Mouse (Mus musculus) 416B (cell line): ENCODE measurements at regions not wholly inside any gene's neighbourhood (a gene's known extent, or its start where the extent isn't known, plus 50 kb on each side); places are given as distances from the start of the nearest gene placed in this dataset.
A peak's percentile ranks its signal among the peaks of the same experiment; 100 is the strongest.

Experiments used
- DNase-seq: peaks from one replicate; pipeline ENCODE4 v3.0.0; 2011; ENCODE audit warnings: low read depth

DNA sequence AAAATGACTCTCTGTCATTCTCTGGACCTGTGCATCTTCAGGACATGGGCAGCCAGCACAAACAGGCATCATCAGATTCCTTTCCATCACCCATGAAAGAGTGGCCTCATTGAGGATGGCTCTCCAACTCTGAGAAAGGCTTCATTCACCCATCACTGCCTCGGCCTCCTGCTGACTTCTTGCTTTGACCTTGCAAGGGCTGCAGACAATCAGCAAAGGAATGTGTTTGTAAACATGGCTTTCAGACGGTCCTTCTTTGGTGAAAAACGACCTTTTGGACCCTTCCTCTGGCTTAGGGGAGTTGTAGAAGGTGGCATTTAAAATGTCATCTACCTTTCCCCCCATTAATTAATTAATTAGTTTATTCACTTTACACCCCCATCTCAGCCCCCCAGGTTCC lies 134.3 kb downstream of the Moxd1 start:
- no peak for DNase-seq

DNA sequence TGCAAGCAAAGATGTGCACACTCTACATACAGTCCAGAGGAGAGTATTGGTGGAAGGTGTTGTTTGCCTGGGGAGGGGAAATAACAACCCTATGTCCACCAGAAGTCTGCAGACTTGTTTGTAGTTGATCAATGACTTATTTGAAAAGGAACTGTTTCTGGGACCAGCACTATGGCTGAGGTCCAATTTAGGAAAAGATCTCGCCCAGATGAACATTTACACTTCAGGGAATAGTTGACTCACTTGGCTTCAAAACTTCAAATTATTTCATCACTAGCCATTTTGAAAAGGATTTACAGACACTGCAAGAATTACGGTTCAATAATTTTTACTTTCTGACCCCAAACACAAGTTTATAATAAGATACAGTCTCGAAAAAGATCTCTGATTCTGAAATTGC lies 138.1 kb downstream of the Moxd1 start:
- DNase-seq: no peak

DNA sequence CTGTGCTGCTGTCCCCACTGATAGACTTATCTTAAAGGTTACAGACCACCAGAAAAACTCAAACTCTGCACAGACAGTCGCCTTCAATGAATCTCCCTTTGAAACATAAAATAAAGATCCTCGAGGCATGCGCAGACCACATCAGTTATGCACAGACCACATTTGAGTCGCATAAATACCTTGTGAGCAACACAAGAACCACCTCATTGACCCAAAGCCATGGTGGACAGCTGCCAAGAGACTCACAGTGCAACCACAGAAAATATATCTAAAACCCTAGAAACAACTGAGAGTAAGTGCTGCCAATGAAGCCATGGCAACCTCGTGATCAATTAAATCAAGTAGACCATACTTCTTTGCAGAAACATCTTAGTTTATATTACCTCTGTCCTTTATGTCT lies 142.1 kb downstream of the Moxd1 start:
- DNase-seq: no peak

DNA sequence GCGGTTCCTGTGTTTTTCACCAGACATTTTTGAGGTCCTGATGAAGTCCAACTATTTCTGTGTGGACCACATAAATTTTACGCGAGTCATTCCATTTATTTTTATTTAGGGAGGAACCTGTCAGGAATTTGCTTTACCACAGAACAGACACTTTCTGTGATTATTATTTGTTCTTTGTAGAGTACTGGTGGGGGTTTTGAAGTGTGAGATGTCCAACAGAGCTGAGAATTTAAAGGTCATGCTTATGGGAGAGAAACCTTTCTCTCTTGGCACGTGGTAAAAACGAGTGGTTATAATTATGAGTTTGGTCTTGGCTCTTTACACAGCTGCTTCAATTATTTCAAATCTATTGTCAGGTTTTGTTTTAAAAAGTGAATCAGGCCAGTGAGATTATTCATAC lies 143.7 kb downstream of the Moxd1 start:
- DNase-seq: no peak

DNA sequence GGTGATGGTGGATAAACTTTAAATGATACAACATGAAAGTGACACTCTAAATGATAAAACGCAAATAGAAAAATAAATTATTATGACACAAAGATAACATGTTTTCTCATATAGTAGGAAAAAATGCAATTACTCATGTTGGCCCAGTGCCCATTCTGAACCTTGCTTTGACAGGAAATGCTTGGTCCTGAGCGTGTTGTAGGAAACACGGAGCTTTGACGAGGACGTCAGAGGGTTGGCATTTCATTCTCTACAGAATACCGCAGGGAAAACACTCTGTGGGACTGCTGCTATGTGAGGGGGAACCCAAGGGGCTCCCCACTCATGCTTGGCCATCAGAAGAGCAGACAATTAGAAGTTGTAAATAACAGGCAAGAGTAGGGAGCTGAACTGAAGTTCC lies 150.6 kb downstream of the Moxd1 start:
- DNase-seq: no peak

DNA sequence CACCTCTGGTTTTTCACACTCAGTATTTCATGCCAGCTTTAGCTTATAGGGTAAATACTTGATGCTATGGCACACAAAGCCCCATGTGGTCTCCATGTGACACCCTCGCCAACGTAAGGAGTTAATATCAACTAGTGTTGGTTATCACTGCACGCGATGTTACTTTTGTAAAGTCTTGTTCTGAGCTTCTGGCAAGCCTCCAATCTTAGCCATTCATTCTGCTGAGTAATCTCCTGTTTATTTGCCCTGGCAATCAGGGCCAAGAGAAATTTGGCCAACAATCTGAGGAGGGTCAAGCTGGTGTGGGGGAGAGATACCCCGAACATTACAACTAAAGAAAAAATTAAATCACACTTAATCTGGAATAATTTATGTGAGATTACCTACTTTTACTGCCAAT lies 156.0 kb downstream of the Moxd1 start:
- DNase-seq: no peak

DNA sequence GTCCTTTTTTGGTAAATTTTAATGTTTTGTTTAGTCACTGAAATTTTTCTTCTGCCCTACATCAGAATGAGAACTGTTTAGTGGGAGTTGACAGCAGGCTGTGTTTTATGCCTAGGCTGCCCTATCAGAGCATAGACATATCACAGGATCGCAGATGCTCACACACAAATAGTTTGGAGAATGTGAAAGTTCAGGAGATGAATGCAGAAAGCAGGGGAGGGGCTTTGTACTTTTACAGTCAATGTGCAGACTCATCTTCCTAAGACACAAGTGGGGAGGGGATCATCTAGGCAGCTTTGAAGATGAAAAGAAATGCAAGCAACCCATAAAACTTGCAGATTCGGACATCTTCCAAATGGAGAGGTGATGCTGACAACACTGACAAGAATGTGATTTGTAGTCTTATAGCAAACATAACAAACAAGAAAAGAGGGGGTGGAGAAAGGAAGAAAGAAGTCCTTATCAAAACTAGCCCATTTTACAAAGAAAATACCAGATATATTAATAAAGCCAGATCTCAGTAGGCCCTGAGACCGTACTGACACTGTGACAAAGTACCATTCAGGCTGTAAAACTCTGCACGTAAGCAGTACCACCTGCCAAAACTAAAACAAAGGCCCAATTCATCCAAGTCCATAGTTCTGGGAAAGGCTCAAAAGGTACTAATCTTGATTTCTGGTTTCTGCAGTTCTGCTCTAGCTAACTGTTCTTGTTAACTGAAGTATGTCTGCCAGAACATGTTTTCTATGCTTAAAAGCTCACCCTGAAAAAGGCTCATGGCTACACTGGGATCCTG lies 157.4 kb downstream of the Moxd1 start:
- DNase-seq: no peak

DNA sequence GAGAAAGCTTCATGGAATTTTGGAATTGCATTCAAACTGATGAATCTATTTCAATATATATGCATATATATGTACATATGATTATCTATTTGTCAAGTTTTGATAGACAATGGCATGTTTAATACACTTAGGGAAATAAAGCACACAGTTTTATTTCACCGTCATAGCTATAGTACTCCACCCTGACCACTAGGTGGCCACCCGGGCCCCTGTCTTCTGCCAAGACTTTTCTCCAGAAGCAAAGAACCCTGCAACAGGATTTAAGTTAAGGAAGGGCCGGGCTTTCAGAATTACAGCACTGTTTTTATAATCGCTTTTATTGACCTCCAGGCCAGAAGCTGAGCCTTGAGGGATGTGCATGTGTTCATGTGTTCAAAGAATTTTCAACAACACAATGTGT lies 158.6 kb downstream of the Moxd1 start:
- peak; percentile 44 for DNase-seq

DNA sequence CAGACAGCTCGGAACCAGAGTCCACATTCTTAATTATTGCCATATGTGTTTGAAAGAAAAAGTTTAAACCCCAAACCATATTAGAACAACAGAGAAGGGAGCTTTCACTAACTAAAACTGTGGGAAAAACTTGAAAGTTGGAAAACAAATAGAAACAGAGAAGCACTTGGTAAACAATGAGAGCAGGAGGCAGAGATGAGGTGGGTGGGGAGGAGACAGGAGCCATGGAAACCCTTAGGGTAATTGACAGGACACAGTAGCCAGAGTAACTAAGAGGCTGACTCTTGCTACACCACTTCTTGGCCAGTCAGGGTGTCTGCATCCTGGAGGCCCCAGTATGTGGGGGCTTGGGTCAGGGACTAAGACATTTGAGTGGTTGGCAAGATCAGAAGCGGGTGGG lies 160.7 kb downstream of the Moxd1 start:
- no peak for DNase-seq

DNA sequence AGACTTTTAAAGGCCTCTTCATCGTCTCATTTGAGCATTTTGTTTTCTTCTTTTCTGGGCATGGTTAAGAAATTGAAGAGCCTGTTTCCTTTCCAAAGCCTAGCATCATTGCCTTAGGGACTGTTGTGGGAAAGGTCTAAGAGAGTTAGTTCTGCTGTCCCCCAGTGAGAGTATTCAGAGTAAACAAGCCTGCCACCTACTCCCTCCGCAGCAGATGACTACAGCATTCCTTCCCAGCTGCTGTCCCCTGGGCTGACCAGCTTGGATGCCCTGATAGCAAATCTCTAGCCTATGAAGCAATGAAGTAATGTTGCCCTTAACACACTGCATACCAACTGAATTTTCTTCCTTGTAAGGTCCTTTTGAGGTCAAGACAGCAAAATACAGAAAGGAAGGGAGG lies 164.9 kb downstream of the Moxd1 start:
- no peak for DNase-seq

DNA sequence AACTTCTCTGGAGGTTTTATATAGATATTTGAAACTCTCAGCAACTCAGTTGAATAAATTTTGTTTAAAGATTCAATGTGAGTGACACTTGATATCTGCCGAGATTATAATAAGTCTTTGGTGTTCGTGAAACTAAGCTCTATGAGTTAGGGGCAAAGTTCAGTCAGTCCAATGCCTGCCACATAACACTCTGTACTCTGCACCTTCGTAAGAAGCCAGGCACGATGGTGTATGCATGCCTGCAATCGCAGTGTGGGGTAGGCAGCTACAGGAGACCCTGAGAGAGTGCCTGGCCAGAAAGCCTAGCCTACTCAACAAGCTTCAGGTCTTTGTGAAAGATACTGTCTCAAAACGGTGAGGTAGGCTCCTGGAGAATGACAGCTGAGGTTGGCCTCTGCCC lies 167.7 kb downstream of the Moxd1 start:
- DNase-seq: no peak

DNA sequence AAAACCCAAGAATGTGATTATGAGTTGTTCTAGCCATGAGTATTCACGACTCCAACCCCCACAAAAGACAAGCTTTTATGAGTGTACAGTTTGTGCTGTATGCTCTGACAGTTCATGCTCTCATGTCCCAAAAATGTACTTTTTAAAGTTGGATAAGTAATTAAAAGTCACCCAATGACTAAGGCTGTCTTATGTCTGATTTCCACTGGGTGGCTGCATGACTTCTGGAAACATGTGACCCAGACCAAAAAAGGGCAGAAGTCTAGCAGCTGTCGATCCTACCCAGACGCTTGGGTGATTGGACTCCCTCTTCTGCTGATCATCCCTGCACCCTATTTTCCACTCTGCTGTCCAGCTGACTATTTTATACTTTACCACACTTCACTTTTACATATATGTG lies 168.7 kb downstream of the Moxd1 start:
- no peak for DNase-seq

DNA sequence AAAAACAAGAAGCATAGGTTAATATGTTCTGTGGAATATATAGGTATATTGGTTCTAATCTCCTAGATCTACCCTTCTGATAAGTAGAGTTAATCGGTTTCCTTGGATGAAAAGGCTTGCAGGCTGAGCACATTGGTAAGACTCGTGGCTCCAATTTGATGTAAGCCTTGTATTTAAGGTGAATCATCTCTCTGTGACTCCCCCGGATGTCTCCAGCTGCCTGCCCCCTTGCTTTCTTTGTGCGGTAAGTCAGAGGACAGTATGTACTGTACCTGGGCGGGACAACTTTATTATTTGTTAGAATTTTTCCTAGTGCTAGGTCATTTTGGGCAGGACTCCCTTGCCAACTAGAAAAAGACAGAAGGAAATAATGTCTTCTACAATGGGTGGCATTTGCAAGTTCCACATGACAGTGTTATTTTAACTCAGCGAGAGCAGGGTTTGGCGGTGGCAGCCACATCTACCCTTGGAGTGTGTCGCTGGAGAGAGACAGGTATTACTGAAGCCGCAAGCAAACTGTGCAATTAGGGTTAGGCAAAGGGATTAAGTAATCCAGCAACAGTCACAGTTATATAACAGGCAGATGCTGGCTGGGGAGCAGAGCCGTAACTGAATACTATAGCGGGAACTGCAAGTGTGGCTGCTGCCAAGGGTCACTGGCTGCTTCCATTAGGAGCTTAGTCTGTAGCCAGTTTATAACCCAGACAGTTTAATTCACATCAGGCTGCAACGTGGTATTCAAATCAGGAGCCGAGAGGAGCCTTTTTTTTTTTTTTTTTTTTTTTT lies 172.9 kb downstream of the Moxd1 start:
- DNase-seq: no peak

DNA sequence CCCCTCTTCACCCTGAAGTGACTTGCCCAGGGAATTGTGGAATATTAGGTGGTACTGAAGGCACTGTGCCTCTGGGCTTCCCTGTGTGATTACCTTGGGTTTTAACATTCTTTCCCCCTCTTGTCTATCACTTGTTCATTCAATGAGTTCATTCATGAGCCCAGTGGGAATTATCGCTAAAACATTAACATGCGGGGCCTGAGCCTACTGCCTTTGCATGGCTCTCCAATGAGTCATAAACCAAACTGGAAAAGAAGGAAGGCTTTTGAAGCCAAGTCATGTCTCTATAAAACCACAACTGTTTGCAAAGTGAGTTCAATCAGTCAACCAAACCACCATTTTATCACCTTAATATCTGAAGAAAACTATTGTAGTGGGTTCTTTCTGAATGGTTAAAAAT lies 173.8 kb downstream of the Moxd1 start:
- DNase-seq: peak; percentile 22

DNA sequence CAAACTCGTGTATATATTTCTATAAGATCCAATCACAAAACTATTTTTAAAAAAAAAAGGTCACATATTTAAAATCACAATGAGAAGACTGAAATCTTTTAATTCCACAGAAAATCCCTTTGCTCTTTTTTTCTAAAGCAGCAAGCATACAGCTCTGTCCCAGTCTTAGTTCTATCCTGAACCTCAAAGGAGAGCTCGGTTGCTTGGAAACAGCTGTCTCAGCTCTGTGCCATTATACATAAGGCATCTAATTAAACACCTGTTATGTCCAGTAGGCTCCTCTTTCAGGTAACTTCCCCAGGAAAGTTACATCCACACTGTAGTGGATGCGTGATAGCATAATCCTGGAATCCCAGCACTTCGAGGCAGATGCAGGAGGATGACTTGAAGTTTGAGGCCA lies 181.5 kb downstream of the Moxd1 start:
- no peak for DNase-seq

DNA sequence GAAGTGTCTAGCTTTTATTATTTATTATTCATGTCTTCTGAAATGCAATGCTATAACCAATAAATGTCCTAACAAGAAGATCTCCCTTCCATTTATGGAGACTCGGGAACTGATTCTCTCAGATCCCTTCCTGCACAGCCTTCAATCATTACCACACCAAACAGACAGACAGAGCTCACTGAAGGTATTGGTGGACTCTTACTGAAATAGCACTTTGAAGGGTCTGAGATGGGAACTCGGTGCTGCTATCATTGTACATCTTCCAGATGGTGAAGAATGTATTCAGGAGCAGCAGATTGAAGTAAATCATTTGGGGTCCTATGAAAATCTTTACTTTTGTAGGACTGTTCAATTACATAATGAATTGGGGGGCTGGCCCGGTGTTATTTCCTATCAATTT lies 183.6 kb downstream of the Moxd1 start:
- no peak for DNase-seq

DNA sequence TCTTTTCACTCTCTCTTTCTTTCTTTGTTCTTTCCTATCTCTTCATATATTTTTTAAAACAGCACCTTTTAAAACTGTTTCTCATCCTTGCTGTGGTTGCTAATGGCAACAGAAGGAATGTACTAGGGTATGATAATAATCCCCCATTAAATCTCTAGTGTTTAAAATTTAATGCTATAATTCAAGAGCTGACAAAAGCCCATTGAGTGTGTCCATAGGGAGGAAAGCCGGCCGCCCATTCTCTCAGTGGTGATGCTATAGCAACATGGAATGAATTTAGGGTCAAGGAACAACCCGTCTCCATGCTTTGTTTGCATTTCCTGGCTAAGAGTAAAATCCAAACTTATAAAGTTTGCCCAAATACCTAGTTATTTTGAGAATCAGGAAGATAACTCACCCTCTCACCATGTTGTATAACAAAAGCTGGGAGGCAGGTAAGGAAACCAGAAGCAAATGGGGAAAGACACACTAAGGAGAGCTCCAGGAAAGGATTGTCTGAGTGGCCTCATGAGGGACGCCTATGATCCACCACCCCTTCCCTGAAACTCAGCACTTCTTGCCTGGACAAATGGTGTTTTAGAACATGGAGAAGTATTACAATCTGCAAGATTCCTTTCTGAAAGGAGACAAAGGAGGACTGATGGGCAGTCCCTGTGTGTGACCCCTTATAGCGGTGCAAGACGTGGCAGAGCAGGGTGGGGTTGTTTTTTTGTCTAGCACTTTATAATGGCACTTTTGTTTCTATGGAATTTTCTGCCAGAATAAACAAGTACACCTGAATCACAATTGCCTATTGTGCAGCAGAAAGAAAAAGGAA lies 184.3 kb downstream of the Moxd1 start:
- DNase-seq: no peak

DNA sequence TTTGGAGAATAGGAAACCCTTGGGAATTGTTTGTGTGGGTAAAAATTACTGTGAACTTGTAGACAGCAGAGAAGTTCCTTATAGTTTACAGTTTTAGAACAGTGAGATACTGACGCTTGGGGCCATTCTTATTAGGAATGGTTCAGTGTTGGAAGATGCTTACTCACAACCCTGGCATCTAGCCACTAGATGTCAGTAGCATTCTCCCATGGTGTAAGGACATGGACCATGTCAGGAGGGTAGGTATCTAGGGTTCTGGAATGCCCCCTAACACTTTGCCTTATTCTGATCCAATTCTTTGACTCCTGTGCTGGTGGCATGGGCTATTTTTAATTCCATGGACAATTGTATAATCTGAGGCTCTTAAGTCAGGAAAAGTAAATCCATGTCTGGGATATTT lies 185.3 kb upstream of the Ccn2 start:
- peak; percentile 63 for DNase-seq

DNA sequence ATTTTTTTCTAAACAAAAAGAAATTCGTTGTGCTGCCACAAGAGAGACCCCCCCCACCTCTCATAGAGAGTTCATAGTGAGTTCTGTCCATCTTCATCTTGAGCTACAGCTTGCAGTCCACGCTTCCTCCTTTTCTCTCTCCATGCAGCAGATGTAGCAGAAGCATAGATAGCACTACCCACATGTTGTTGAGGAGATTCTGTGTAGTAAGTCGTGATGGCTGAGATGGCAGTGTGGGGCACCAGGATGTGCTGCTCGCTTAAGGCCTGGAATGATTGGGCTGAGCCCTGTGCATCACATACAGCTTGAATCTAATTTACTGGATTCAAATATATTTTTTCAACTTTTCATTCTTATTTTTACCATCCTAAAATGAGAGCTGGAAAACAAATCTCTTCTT lies 184.4 kb upstream of the Ccn2 start:
- DNase-seq: no peak

DNA sequence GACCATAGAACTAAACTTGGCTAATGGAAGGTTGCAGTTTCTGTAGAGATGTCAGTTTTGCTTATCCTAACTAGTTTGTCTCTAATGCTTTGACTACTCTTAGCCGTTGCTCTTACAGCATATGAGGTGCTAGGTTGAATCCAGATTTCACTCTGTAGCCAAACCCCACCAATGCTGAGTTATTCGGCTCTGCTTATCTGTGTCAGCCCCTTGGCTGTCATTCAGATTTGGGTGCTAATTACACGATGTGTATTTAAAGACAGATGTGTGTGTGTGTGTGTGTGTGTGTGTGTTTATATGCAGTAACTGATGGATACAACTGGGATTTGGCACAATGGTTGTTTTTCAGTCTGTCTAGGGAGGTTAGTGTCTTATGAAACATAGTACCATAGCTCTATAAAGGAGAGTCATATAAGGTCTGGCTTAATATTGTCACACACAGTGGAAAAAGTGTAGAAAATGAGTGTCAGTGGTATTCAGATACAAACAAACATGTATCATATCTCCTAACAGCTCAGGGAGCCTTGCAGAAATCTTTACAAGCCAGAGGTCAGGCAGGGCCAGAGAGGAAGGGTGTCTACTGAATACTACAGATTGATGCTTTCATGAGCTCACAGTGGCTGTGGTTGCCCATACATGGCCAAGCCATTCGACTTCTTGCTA lies 172.6 kb upstream of the Ccn2 start:
- DNase-seq: no peak

DNA sequence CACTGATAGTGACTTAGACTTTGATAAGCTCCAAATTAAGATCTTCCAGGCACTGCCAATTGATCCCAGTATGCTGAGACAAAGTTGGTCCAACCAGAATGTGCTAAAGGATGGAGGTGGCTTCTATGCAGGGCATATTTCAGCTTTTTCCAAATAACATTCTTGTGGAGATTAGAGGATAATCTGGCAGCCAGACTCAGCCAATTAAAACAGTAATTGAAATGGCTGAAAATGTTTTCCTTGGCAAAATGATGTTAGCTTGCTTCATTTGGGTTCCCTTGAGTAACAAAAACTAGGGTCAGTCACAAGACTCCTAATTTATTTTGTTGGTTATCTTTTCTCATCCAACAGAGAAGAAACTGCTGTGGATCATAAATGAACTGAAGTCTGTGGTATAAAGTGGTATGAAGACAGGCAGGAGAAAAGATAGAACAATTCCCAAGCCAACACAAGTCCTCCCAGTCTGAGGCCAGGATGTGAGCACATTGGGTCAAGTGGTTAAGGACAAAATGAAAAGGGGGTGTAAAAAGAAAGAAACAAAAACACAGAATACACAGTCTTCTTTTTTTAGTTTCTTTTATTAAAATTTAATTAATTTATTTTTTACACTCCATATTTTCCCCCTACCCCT lies 161.4 kb upstream of the Ccn2 start:
- no peak for DNase-seq

DNA sequence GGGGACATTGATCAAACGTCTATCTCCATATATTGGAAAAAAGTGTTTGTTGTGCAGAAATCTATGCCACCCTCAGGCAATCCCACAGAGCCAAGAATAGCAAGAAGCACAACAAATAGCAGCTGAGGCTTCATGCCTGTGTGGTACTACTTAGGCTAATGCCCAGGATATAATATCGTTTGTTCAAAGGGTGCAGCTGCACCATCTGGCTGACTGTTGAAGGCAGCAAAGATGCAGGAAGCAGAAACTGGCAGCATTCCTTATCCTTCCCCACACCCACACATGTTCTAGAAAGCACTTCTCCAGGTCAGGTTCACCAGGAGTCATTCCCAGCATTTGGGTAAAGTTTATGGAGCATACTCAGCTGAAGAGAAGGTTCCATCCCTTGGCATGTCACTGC lies 158.1 kb upstream of the Ccn2 start:
- no peak for DNase-seq
